Mouse (Mus musculus): ENCODE results near the gene Msh5. TPM values are rescaled to one million over a fixed set of nuclear protein-coding genes. Genes with fewer than 3 reads are reported as not detected.
"Not testable (repeated sequence)": the region's sequence is repeated elsewhere in the genome, so short reads cannot be mapped to it uniquely, and the experiment has no call there.

Gene Msh5
- polyA plus RNA-seq, 1 experiment from 2014 or later, result 2.4 TPM

- peak; percentile 25 for DNase-seq (ENCODE audit: low spot score)
- H3K4me3 ChIP-seq (replicated peaks; ENCODE audit: low read length), result peak overlapping the region; percentile 92
- H3K4me1 ChIP-seq (replicated peaks; ENCODE audit: control insufficient read depth, insufficient read depth, low read length), result peaks cover 17% of the 10 kb centered on the region
- no peak; the same call in 1 of the 2 replicates for ATAC-seq (ENCODE audit: low FRiP score)
- H3K9ac ChIP-seq, result peak overlapping the region; percentile 92
- no peaks in the 10 kb centered on the region for H3K27me3 ChIP-seq (ENCODE audit: control insufficient read depth, insufficient read depth, low read length)
- H3K4me2 ChIP-seq (replicated peaks), result peak overlapping the region; percentile 100
- H3K36me3 ChIP-seq (replicated peaks; ENCODE audit: control insufficient read depth, insufficient read depth), result peaks cover 23% of the 10 kb centered on the region
- H3K9me3 ChIP-seq (ENCODE audit: control insufficient read depth, low read length), result no peaks in the 10 kb centered on the region
- H3K27ac ChIP-seq, result peak overlapping the region; percentile 96
- under 1% methylated on average over 35 of the region's 35 CpGs for WGBS
Observed at GRCm38 (mm10) chr17:35001452-35002152, 44.9 kb downstream of the Msh5 start.

- no peaks in the 10 kb centered on the region for H3K9me3 ChIP-seq (ENCODE audit: control insufficient read depth, low read length)
- peak within 1 kb of the TSS; percentile 92 for H3K4me3 ChIP-seq (replicated peaks; ENCODE audit: low read length)
- H3K4me2 ChIP-seq (replicated peaks), result peak within 1 kb of the TSS; percentile 100
- DNase-seq (ENCODE audit: low spot score), result peak; percentile 81
- H3K27me3 ChIP-seq (ENCODE audit: control insufficient read depth, insufficient read depth, low read length), result no peaks in the 10 kb centered on the region
- WGBS, result under 1% methylated on average over 66 of the region's 83 CpGs
- peaks cover 17% of the 10 kb centered on the region for H3K4me1 ChIP-seq (replicated peaks; ENCODE audit: control insufficient read depth, insufficient read depth, low read length)
- H3K36me3 ChIP-seq (replicated peaks; ENCODE audit: control insufficient read depth, insufficient read depth), result peaks cover 18% of the 10 kb centered on the region
- peak within 1 kb of the TSS; percentile 96 for H3K27ac ChIP-seq
- peak; percentile 88 for ATAC-seq (ENCODE audit: low FRiP score)
- peak within 1 kb of the TSS; percentile 92 for H3K9ac ChIP-seq
Observed at GRCm38 (mm10) chr17:35000717-35001451, 45.7 kb downstream of the Msh5 start, which contains the start of gene Vars. Gene Vars, plus strand, starts transcription at chr17:35000987.

GRCm38 (mm10) chr17:34999871-35000716, 46.5 kb downstream of the Msh5 start:
- not testable (repeated sequence) for H3K27me3 ChIP-seq (ENCODE audit: control insufficient read depth, insufficient read depth, low read length); DNase-seq (ENCODE audit: low spot score); H3K36me3 ChIP-seq (replicated peaks; ENCODE audit: control insufficient read depth, insufficient read depth); ATAC-seq (ENCODE audit: low FRiP score); H3K9me3 ChIP-seq (ENCODE audit: control insufficient read depth, low read length)
- WGBS, result 25% methylated on average over 28 of the region's 32 CpGs
- Histone ChIP-seq H3K4me2 (replicated peaks) (peak overlapping the region; percentile 100), H3K9ac (peak overlapping the region; percentile 92), H3K4me3 (replicated peaks; ENCODE audit: low read length) (peak overlapping the region; percentile 92), H3K27ac (peak overlapping the region; percentile 96), H3K4me1 (replicated peaks; ENCODE audit: control insufficient read depth, insufficient read depth, low read length) (peaks cover 17% of the 10 kb centered on the region)

- no peak overlapping the region for H3K4me2 ChIP-seq (replicated peaks)
- ATAC-seq (ENCODE audit: low FRiP score), result no peak
- 94% methylated on average over 15 of the region's 15 CpGs for WGBS
- H3K36me3 ChIP-seq (replicated peaks; ENCODE audit: control insufficient read depth, insufficient read depth), result no peaks in the 10 kb centered on the region
- peaks cover 17% of the 10 kb centered on the region for H3K4me1 ChIP-seq (replicated peaks; ENCODE audit: control insufficient read depth, insufficient read depth, low read length)
- H3K9me3 ChIP-seq (ENCODE audit: control insufficient read depth, low read length), result no peaks in the 10 kb centered on the region
- no peak for DNase-seq (ENCODE audit: low spot score)
- no peak overlapping the region for H3K9ac ChIP-seq
- no peaks in the 10 kb centered on the region for H3K27me3 ChIP-seq (ENCODE audit: control insufficient read depth, insufficient read depth, low read length)
- no peak overlapping the region for H3K27ac ChIP-seq
- no peak overlapping the region for H3K4me3 ChIP-seq (replicated peaks; ENCODE audit: low read length)
Observed at GRCm38 (mm10) chr17:34998526-34999430, 47.8 kb downstream of the Msh5 start.

- Histone ChIP-seq H3K4me2 (replicated peaks) (no peak overlapping the region), H3K9ac (no peak overlapping the region), H3K27ac (no peak overlapping the region)
Observed at GRCm38 (mm10) chr17:34997142-34997483, 49.4 kb downstream of the Msh5 start.

GRCm38 (mm10) chr17:34996411-34997141, 50.0 kb downstream of the Msh5 start:
- Histone ChIP-seq H3K27me3 (ENCODE audit: control insufficient read depth, insufficient read depth, low read length) (no peaks in the 10 kb centered on the region), H3K4me2 (replicated peaks) (no peak overlapping the region), H3K36me3 (replicated peaks; ENCODE audit: control insufficient read depth, insufficient read depth) (no peaks in the 10 kb centered on the region), H3K9me3 (ENCODE audit: control insufficient read depth, low read length) (no peaks in the 10 kb centered on the region), H3K27ac (no peak overlapping the region), H3K4me1 (replicated peaks; ENCODE audit: control insufficient read depth, insufficient read depth, low read length) (no peaks in the 10 kb centered on the region), H3K4me3 (replicated peaks; ENCODE audit: low read length) (no peak overlapping the region), H3K9ac (no peak overlapping the region)
- DNase-seq (ENCODE audit: low spot score) (no peak), ATAC-seq (ENCODE audit: low FRiP score) (no peak)
- WGBS, result 90% methylated on average over 12 of the region's 14 CpGs

More at GRCm38 (mm10) chr17:34997142-34997483, 49.4 kb downstream of the Msh5 start:
- DNase-seq (ENCODE audit: low spot score), result no peak
- Histone ChIP-seq H3K27me3 (ENCODE audit: control insufficient read depth, insufficient read depth, low read length) (no peaks in the 10 kb centered on the region), H3K9me3 (ENCODE audit: control insufficient read depth, low read length) (no peaks in the 10 kb centered on the region), H3K4me1 (replicated peaks; ENCODE audit: control insufficient read depth, insufficient read depth, low read length) (peaks cover 4% of the 10 kb centered on the region; the same call in 1 of the 2 replicates), H3K4me3 (replicated peaks; ENCODE audit: low read length) (no peak overlapping the region), H3K36me3 (replicated peaks; ENCODE audit: control insufficient read depth, insufficient read depth) (no peaks in the 10 kb centered on the region)
- ATAC-seq (ENCODE audit: low FRiP score), result no peak
- WGBS, result 85% methylated on average over 5 of the region's 5 CpGs

GRCm38 (mm10) chr17:34995927-34996326, 50.6 kb downstream of the Msh5 start:
- WGBS, result 97% methylated on average over 4 of the region's 4 CpGs
- not testable (repeated sequence) for ATAC-seq (ENCODE audit: low FRiP score)

GRCm38 (mm10) chr17:34995192-34995591, 51.4 kb downstream of the Msh5 start:
- H3K9ac ChIP-seq; H3K27ac ChIP-seq; H3K9me3 ChIP-seq (ENCODE audit: control insufficient read depth, low read length); H3K36me3 ChIP-seq (replicated peaks; ENCODE audit: control insufficient read depth, insufficient read depth); H3K4me3 ChIP-seq (replicated peaks; ENCODE audit: low read length); ATAC-seq (ENCODE audit: low FRiP score); DNase-seq (ENCODE audit: low spot score); H3K4me2 ChIP-seq (replicated peaks); H3K4me1 ChIP-seq (replicated peaks; ENCODE audit: control insufficient read depth, insufficient read depth, low read length); H3K27me3 ChIP-seq (ENCODE audit: control insufficient read depth, insufficient read depth, low read length): not testable (repeated sequence)
- WGBS, result 89% methylated on average over 4 of the region's 4 CpGs

More at GRCm38 (mm10) chr17:34995927-34996326, 50.6 kb downstream of the Msh5 start:
- H3K27ac ChIP-seq; H3K4me3 ChIP-seq (replicated peaks; ENCODE audit: low read length); H3K36me3 ChIP-seq (replicated peaks; ENCODE audit: control insufficient read depth, insufficient read depth); DNase-seq (ENCODE audit: low spot score); H3K27me3 ChIP-seq (ENCODE audit: control insufficient read depth, insufficient read depth, low read length); H3K4me1 ChIP-seq (replicated peaks; ENCODE audit: control insufficient read depth, insufficient read depth, low read length); H3K9me3 ChIP-seq (ENCODE audit: control insufficient read depth, low read length); H3K4me2 ChIP-seq (replicated peaks); H3K9ac ChIP-seq: not testable (repeated sequence)
